Mouse (Mus musculus): ENCODE measurements around the gene Bag6.
A peak's percentile ranks its signal among the peaks of the same experiment; 100 is the strongest.

Gene Bag6

DNA sequence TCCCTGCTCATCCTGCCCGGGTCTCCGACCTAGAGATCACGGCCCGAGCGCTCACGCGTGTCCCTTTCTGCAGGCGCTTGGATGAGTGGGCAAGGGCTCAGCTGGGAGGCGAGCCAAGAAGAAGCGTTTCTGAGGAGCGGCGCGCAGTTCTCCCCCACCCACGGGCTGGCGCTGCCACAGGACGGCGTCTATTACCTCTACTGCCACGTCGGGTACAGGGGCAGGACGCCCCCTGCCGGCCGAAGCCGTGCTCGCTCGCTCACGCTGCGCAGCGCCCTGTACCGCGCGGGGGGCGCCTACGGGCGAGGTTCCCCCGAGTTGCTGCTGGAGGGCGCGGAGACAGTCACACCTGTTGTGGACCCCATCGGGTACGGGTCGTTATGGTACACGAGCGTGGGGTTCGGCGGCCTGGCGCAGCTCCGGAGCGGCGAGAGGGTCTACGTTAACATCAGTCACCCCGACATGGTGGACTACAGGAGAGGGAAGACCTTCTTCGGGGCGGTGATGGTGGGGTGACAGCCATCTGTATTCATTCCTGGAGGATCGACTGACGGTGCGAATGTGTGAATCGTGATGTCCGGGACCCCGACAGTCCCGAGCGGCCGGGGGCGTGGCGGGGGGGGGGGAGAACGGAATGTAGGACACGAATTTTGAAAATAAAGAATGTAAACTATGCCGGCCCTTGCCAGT is 60.8 kb downstream of the Bag6 start:
- DNase-seq (ENCODE audit: low read depth) = peak; percentile 39

DNA sequence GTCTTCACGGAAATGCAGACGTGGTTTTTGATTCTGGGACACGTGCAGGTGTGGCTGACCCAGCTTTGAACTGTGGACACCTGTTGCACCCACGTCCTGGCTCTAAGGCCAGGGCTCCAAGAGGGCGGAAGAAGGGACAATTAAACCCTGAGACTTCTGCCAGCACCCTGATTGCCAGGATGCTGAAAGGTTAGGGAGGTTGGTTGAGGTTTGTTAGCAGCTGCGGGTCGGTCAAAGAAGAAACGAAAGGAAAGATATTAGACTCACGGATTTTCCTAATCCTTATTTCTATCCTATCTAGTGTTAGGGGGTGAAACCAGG is 61.3 kb downstream of the Bag6 start:
- DNase-seq (ENCODE audit: low read depth) = no peak
